Mouse (Mus musculus) stomach, postnatal 0 days (tissue): ENCODE data around the gene Gfod1.

ENCODE experiments used
- CTCF ChIP-seq: IDR thresholded peaks from 2 replicates; pipeline ENCODE4 v1.5.1; 2016; ENCODE audit warnings: antibody characterized with exemption, low read depth, mild to moderate bottlenecking, moderate library complexity
- EP300 ChIP-seq: optimal IDR thresholded peaks from 2 replicates; pipeline ENCODE3; 2016; ENCODE audit warnings: antibody characterized with exemption

GRCm38 (mm10) chr13:43193932-43194331, 110.0 kb downstream of the Gfod1 start:
- TF ChIP-seq CTCF, result no peak
- TF ChIP-seq EP300, result no peak
